Mouse (Mus musculus): ENCODE measurements around the gene Gpr155. TPM values are rescaled to one million over a fixed set of nuclear protein-coding genes. Genes with fewer than 3 reads are reported as not detected.

Gpr155 gene
- total and polyA plus RNA-seq, 3 experiments = 0.23 to 0.99 TPM; not detected in 1

GRCm38 (mm10) chr2:73404980-73405379, 18.6 kb upstream of the Gpr155 start:
- no peak overlapping the region for H3K9ac ChIP-seq (ENCODE audit: control insufficient read depth, low read depth, low read length, poor library complexity, severe bottlenecking)
- TF ChIP-seq NELFE (IDR thresholded peaks at IDR 0.05; ENCODE audit: low read depth, low read length) (no peak), RCOR1 (IDR thresholded peaks at IDR 0.05; ENCODE audit: low read depth, low read length) (no peak), SMC3 (IDR thresholded peaks at IDR 0.05; ENCODE audit: low read depth, low read length) (no peak), HCFC1 (IDR thresholded peaks at IDR 0.05; ENCODE audit: low read depth, low read length) (no peak), POLR2A (IDR thresholded peaks at IDR 0.05; ENCODE audit: control insufficient read depth in 1 of 2, insufficient read depth in 1 of 2, low read depth in 1 of 2, low read length in 2 of 2, poor library complexity in 1 of 2) (no peak), ETS1 (IDR thresholded peaks at IDR 0.05; ENCODE audit: low read depth, low read length) (no peak), USF2 (IDR thresholded peaks at IDR 0.05; ENCODE audit: borderline replicate concordance in 1 of 2, insufficient read depth in 1 of 2, low read depth in 1 of 2, low read length in 2 of 2) (no peak), BHLHE40 (IDR thresholded peaks at IDR 0.05; ENCODE audit: borderline replicate concordance, low read depth, low read length) (no peak), UBTF (IDR thresholded peaks at IDR 0.05; ENCODE audit: borderline replicate concordance, insufficient read depth, low read depth, low read length) (no peak), RAD21 (IDR thresholded peaks at IDR 0.05; ENCODE audit: low read depth, low read length) (no peak), GABPA (IDR thresholded peaks at IDR 0.05; ENCODE audit: low read depth, low read length) (no peak), ELF1 (IDR thresholded peaks at IDR 0.05; ENCODE audit: low read depth, low read length) (no peak), USF1 (IDR thresholded peaks at IDR 0.05; ENCODE audit: low read depth, low read length) (no peak), KAT2A (conservative IDR thresholded peaks at IDR 0.05; ENCODE audit: low read depth, low read length) (no peak), MYB (IDR thresholded peaks at IDR 0.05; ENCODE audit: low read depth, low read length) (no peak), EP300 (IDR thresholded peaks at IDR 0.05; ENCODE audit: low read depth in 1 of 2, low read length in 2 of 2) (no peak), ZC3H11A (IDR thresholded peaks at IDR 0.05; ENCODE audit: low read depth, low read length) (no peak), MXI1 (IDR thresholded peaks at IDR 0.05; ENCODE audit: low read depth, low read length) (no peak), MAZ (IDR thresholded peaks at IDR 0.05; ENCODE audit: low read depth, low read length) (no peak)
- peaks cover 0 to 2% of the 10 kb centered on the region in 2 experiments; a peak in 2 of 4 replicates for H3K27me3 ChIP-seq (ENCODE audit: control insufficient read depth in 1 of 2, insufficient read depth in 2 of 2, low read length in 2 of 2)
- H3K79me2 ChIP-seq (ENCODE audit: control insufficient read depth, insufficient read depth, low read length, poor library complexity) = no peaks in the 10 kb centered on the region
- H3K9me3 ChIP-seq (replicated peaks; ENCODE audit: insufficient read depth, low read length) = no peaks in the 10 kb centered on the region
- no peak for DNase-seq (ENCODE audit: low read depth, low spot score)
- no peak overlapping the region for H3K27ac ChIP-seq (ENCODE audit: control insufficient read depth, low read depth, low read length)
- no peaks in the 10 kb centered on the region for H3K4me1 ChIP-seq (ENCODE audit: control insufficient read depth in 1 of 2, insufficient read depth in 2 of 2, low read length in 2 of 2)
- no peaks in the 10 kb centered on the region for H3K36me3 ChIP-seq (ENCODE audit: control insufficient read depth in 1 of 2, insufficient read depth in 2 of 2, low read length in 2 of 2)
- H3K4me3 ChIP-seq (ENCODE audit: control insufficient read depth in 1 of 2, insufficient read depth in 1 of 2, low read depth in 2 of 2, low read length in 2 of 2) = no peak overlapping the region

GRCm38 (mm10) chr2:73404442-73404841, 18.1 kb upstream of the Gpr155 start:
- DNase-seq (ENCODE audit: low read depth, low spot score) = no peak
- Histone ChIP-seq H3K27me3 (ENCODE audit: control insufficient read depth in 1 of 2, insufficient read depth in 2 of 2, low read length in 2 of 2) (peaks cover 0 to 2% of the 10 kb centered on the region in 2 experiments; a peak in 2 of 4 replicates), H3K9ac (ENCODE audit: control insufficient read depth, low read depth, low read length, poor library complexity, severe bottlenecking) (no peak overlapping the region), H3K79me2 (ENCODE audit: control insufficient read depth, insufficient read depth, low read length, poor library complexity) (no peaks in the 10 kb centered on the region), H3K4me3 (ENCODE audit: control insufficient read depth in 1 of 2, insufficient read depth in 1 of 2, low read depth in 2 of 2, low read length in 2 of 2) (no peak overlapping the region), H3K4me1 (ENCODE audit: control insufficient read depth in 1 of 2, insufficient read depth in 2 of 2, low read length in 2 of 2) (no peaks in the 10 kb centered on the region), H3K27ac (ENCODE audit: control insufficient read depth, low read depth, low read length) (no peak overlapping the region), H3K36me3 (ENCODE audit: control insufficient read depth in 1 of 2, insufficient read depth in 2 of 2, low read length in 2 of 2) (no peaks in the 10 kb centered on the region), H3K9me3 (replicated peaks; ENCODE audit: insufficient read depth, low read length) (no peaks in the 10 kb centered on the region)
- TF ChIP-seq TBP (IDR thresholded peaks at IDR 0.05; ENCODE audit: low read depth, low read length) (no peak), GABPA (IDR thresholded peaks at IDR 0.05; ENCODE audit: low read depth, low read length) (no peak), ZNF384 (IDR thresholded peaks at IDR 0.05; ENCODE audit: low read depth, low read length) (no peak), JUND (IDR thresholded peaks at IDR 0.05; ENCODE audit: low read depth, low read length) (no peak), ELF1 (IDR thresholded peaks at IDR 0.05; ENCODE audit: low read depth, low read length) (no peak), SMC3 (IDR thresholded peaks at IDR 0.05; ENCODE audit: low read depth, low read length) (no peak), USF2 (IDR thresholded peaks at IDR 0.05; ENCODE audit: borderline replicate concordance in 1 of 2, insufficient read depth in 1 of 2, low read depth in 1 of 2, low read length in 2 of 2) (no peak), ZKSCAN1 (IDR thresholded peaks at IDR 0.05; ENCODE audit: low read depth, low read length) (no peak), NRF1 (IDR thresholded peaks at IDR 0.05; ENCODE audit: insufficient read depth, low read depth, low read length, poor library complexity, severe bottlenecking) (no peak), HCFC1 (IDR thresholded peaks at IDR 0.05; ENCODE audit: low read depth, low read length) (no peak), POLR2A (IDR thresholded peaks at IDR 0.05; ENCODE audit: control insufficient read depth in 1 of 2, insufficient read depth in 1 of 2, low read depth in 1 of 2, low read length in 2 of 2, poor library complexity in 1 of 2) (no peak), MAZ (IDR thresholded peaks at IDR 0.05; ENCODE audit: low read depth, low read length) (no peak), MAX (IDR thresholded peaks at IDR 0.05; ENCODE audit: low read length) (no peak), RAD21 (IDR thresholded peaks at IDR 0.05; ENCODE audit: low read depth, low read length) (no peak), MYC (IDR thresholded peaks at IDR 0.05; ENCODE audit: low read depth, low read length) (no peak), RCOR1 (IDR thresholded peaks at IDR 0.05; ENCODE audit: low read depth, low read length) (no peak), MXI1 (IDR thresholded peaks at IDR 0.05; ENCODE audit: low read depth, low read length) (no peak), CHD1 (IDR thresholded peaks at IDR 0.05; ENCODE audit: low read depth, low read length) (no peak)

Measured in MEL (cell line).